Mouse (Mus musculus) heart, embryonic 12.5 days (tissue): Measurements from ENCODE around the gene Gm37240. TPM values are rescaled to one million over a fixed set of nuclear protein-coding genes. Genes with fewer than 3 reads are reported as not detected.

ENCODE experiments used
- ATAC-seq: fragments of 200-750 bp; cut with Nextera tagmentation; 2 replicates; pipeline ENCODE4 v1.8.0; 2017; ENCODE audit warnings: moderate TSS enrichment, moderate library complexity; ENCODE audit not compliant: insufficient number of reproducible peaks, low FRiP score
- H3K27ac ChIP-seq: fragments of 300-500 bp; sonication (generic); 2 replicates; pipeline ENCODE4 v1.5.1; 2016; ENCODE audit warnings: mild to moderate bottlenecking, moderate library complexity; ENCODE audit not compliant: poor library complexity, severe bottlenecking
- H3K27me3 ChIP-seq: fragments of 300-500 bp; sonication (generic); replicated peaks from 2 replicates; pipeline ENCODE4 v1.6.1; 2016; ENCODE audit warnings: mild to moderate bottlenecking, moderate library complexity
- H3K36me3 ChIP-seq: fragments of 300-500 bp; sonication (generic); 2 replicates; pipeline ENCODE4 v1.6.1; 2016; ENCODE audit warnings: mild to moderate bottlenecking, moderate library complexity
- H3K4me1 ChIP-seq: fragments of 300-500 bp; sonication (generic); replicated peaks from 2 replicates; pipeline ENCODE4 v1.6.1; 2016; ENCODE audit warnings: mild to moderate bottlenecking
- H3K4me2 ChIP-seq: fragments of 300-500 bp; sonication (generic); 2 replicates; pipeline ENCODE4 v1.6.1; 2016; ENCODE audit warnings: mild to moderate bottlenecking, moderate library complexity
- H3K4me3 ChIP-seq: fragments of 300-500 bp; sonication (generic); 2 replicates; pipeline ENCODE4 v1.5.1; 2016; ENCODE audit warnings: mild to moderate bottlenecking
- H3K9ac ChIP-seq: fragments of 300-500 bp; sonication (generic); 2 replicates; pipeline ENCODE4 v1.6.1; 2016; ENCODE audit warnings: mild to moderate bottlenecking, moderate library complexity
- H3K9me3 ChIP-seq: fragments of 300-500 bp; sonication (generic); replicated peaks from 2 replicates; pipeline ENCODE4 v1.6.1; 2016; ENCODE audit warnings: mild to moderate bottlenecking, moderate library complexity
- WGBS: fragments of 180-500 bp; shearing (Covaris S2); methylation state at CpG from one replicate; pipeline ENCODE4 v1.1.7; 2016; 5-methylcytosine and 5-hydroxymethylcytosine counted together
- polyA plus RNA-seq: library from polyadenylated mRNA; unstranded; fragments of >200 nt; fragmentation: Nextera tagmentation; extraction: Ambion mirVana; gene quantifications from 2 replicates; pipeline ENCODE4 v1.2.1, GENCODE M21; 2016

The Gm37240 gene
- polyA plus RNA-seq, 1 experiment from 2014 or later, result 4.6 TPM

DNA sequence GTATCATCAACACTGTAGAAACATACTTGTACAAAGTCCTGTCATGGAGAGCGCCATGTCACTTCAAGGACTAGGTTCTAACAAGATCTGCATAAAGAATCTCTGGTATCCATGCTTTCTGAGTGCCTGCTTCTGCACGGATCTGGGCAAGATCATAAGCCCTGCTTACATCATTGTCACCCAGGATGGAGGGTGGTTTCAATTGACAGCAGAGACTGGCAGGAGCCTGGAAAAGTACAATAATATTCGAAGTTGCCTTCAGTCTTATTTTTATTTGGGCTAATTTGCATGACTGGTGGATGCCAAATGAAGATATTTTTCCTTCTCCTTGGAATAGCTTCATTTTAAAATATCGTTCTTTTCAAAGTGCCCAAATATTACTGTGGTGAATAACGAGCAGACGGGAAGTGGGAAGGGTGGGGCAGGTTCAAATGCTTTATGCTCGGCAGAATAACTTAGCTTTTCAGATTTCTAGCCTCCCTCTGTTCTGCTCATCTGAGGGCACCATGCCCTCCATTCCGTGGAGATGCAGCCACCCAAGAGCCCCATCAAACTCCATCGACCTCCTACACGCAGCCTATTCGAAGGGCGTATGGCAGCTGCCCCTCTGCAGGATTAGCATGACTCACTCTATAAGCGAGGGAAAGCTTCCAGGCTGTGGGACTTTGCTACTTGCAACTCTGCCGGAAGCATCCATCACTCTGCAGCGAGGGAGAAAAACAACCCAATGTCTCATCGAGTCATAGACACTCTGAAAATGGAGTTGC is 518.8 kb downstream of the Gm37240 start:
- no peaks in the 10 kb centered on the region for H3K9me3 ChIP-seq
- 0 out of 2 replicates have a peak overlapping the region, but pooled peaks have one; percentile 1 for H3K4me2 ChIP-seq
- H3K27me3 ChIP-seq, result no peaks in the 10 kb centered on the region
- H3K4me1 ChIP-seq, result peaks cover 42% of the 10 kb centered on the region
- peak overlapping the region; percentile 54; the same call in 1 of the 2 replicates for H3K27ac ChIP-seq
- H3K4me3 ChIP-seq, result no peak overlapping the region
- H3K36me3 ChIP-seq, result no peaks in the 10 kb centered on the region
- no peak for ATAC-seq
- H3K9ac ChIP-seq, result no peak overlapping the region
- WGBS, result 65% methylated on average over 16 of the region's 16 CpGs

DNA sequence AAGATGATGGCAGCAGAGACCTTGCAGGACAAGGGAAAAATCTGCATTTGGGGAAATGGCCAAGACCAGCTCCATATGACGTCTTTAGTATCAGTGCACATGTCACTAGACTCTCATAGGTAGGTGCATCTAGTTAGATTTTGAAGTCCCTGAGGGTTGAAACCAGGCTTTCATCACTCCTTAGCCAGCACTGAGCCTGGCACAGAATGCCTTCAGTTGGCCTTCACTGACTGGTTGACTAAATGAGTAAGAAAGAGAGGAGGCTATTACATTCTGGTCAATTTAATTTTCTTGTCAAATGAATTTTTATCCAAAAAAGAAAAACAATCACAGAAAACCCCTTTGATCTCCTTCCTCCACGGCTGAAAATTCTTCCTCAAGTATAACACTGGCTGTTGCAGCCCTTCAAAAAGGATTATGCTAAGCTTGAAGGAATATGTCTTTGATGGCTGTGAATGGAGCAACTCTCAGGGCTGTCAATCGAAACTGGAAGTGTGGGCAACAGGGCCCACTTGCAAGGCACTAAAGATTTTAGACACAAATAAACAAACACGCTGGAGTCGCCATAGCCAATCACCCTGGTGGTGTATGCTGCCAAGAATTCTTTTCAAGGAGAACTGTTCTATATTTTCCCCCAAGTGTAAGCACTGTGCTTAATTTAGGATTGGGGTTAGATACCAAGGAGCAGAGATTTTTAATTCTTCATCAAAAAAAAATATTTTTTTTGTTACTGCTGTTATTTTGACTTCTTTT is 522.6 kb downstream of the Gm37240 start:
- Histone ChIP-seq H3K4me2 (no peak overlapping the region), H3K4me1 (peaks cover 29% of the 10 kb centered on the region), H3K36me3 (no peaks in the 10 kb centered on the region), H3K9me3 (no peaks in the 10 kb centered on the region), H3K27ac (no peak overlapping the region), H3K4me3 (no peak overlapping the region), H3K9ac (no peak overlapping the region), H3K27me3 (no peaks in the 10 kb centered on the region)
- WGBS, result 67% methylated on average over 5 of the region's 5 CpGs
- no peak for ATAC-seq

DNA sequence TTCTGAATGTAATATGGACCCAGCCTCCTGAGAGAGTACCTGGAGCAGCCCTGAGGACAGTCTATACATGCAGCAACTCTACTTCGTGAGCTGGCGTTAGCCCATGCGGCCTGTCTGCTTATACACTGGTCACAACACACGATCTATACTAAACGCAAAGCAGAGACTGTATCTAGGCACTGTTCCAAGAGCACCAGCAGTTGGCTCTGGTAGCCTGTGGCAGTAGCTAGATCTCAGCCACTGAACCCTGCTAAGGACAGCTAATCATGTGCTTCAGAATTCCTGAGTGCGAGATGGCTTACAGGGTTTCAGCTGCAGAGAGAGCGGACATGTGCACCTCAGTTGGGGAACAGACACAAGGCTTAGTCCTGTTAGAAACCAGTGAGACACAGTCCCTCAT is 524.4 kb downstream of the Gm37240 start:
- ATAC-seq, result no peak
- WGBS, result 56% methylated on average over 7 of the region's 7 CpGs
- Histone ChIP-seq H3K9me3 (no peaks in the 10 kb centered on the region), H3K4me2 (no peak overlapping the region), H3K36me3 (no peaks in the 10 kb centered on the region), H3K4me1 (peaks cover 10% of the 10 kb centered on the region), H3K4me3 (no peak overlapping the region), H3K27ac (peak overlapping the region; percentile 3; the same call in 1 of the 2 replicates), H3K27me3 (no peaks in the 10 kb centered on the region), H3K9ac (no peak overlapping the region)

DNA sequence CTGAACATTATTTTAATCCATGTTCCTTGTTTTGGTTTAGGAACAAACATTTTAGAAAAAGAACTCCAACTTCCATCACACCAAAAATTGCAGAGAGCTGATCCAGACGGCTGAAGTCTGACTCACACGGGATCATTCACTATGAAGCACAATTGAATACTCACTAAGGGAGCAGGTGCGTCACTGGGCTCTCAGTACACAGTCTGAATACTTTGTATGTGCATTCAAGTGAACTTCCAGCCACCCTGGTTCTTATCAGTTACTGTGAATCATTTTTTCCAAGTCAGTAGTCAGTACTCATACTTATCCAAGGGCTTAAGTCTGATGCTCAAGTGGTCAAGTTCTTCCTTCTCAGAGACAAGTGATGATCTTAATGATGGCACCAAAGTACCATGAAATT is 530.9 kb downstream of the Gm37240 start:
- H3K4me3 ChIP-seq, result no peak overlapping the region
- H3K4me2 ChIP-seq, result no peak overlapping the region
- H3K36me3 ChIP-seq, result no peaks in the 10 kb centered on the region
- H3K9me3 ChIP-seq, result no peaks in the 10 kb centered on the region
- no peaks in the 10 kb centered on the region for H3K27me3 ChIP-seq
- no peak overlapping the region for H3K27ac ChIP-seq
- WGBS, result 75% methylated on average over 3 of the region's 3 CpGs
- no peaks in the 10 kb centered on the region; the same call in 1 of the 2 replicates for H3K4me1 ChIP-seq
- ATAC-seq, result no peak
- H3K9ac ChIP-seq, result no peak overlapping the region

DNA sequence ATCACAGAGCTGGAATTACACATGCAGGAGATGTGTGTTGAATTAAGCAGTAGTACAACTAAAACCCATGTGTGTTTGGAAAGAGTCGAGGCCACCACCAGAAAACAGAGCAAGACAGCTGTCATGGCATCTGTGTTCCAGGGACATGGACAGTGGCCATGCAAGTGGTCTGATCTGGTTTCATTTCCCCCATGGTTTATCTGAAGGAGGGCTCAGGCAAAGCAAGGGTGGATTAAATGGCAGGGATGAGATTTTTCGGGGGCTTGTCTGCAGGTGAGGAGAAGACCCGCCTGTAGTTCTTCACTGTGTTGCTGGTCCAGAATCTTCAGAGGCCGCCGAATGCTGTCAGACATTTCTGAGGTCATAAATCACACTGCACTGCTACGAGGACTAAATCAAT is 539.3 kb downstream of the Gm37240 start:
- Histone ChIP-seq H3K27me3 (no peaks in the 10 kb centered on the region), H3K4me1 (no peaks in the 10 kb centered on the region), H3K9ac (no peak overlapping the region), H3K4me2 (no peak overlapping the region), H3K9me3 (no peaks in the 10 kb centered on the region), H3K36me3 (no peaks in the 10 kb centered on the region), H3K27ac (no peak overlapping the region), H3K4me3 (no peak overlapping the region)
- ATAC-seq, result no peak
- WGBS, result 74% methylated on average over 6 of the region's 6 CpGs

DNA sequence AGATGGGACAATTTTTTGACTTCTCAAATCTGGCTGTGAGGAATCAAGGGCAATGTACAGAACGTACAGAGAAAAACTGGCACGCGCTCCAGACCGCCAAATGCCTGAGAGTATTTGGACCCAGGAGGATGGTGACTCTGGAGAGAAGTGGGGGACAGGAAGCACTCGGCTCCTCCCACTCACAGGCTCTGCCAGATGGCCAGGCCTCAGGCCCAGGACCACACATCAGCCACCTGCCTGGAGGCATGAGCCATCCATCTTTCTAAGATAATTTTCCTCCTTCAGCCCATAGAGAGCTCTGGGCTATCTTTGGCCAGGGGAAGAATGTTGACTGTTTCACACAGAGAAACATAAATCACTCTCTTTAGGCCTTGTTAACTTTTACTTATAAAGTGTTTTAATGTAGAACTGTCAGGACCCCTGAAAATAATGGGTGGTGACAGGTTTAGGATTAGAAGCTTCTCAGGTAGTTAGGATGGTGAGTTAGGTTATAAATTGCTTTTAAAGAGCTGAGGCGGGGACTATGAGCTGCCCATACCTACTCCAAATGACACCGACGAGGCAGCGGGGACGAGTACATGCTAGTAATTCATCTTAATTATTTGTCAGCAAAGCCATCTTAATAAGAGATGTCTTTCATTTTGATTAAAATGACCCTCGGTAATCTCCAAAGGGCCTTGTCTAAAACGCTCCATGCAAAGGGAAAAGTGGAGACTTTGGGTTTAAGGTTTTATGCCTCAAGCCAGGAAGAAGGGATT is 546.0 kb downstream of the Gm37240 start:
- Histone ChIP-seq H3K36me3 (no peaks in the 10 kb centered on the region), H3K4me1 (peaks cover 26% of the 10 kb centered on the region), H3K27ac (0 out of 2 replicates have a peak overlapping the region, but pooled peaks have one; percentile 14), H3K9me3 (no peaks in the 10 kb centered on the region), H3K27me3 (no peaks in the 10 kb centered on the region), H3K4me3 (no peak overlapping the region), H3K9ac (no peak overlapping the region), H3K4me2 (no peak overlapping the region)
- WGBS, result 68% methylated on average over 12 of the region's 12 CpGs
- ATAC-seq, result no peak

DNA sequence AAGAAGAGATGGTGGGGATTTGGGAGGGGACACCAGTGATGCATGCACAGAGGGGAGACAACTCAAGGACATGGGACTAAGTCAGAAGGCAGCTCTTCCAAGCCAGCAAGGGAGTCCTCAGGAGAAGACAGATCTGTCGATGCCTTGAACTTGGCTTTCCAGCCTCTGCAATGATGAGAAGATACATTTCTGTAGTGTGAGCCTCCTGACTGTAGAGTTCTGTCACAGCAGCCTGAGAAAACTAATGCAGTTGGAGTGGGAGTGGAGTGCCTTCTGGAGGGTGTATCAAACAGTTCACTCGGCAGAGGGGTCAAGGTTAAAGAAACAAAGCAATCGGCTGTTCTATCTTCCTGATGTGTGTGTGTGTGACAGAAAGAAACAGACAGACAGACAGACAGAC is 546.8 kb downstream of the Gm37240 start:
- 38% methylated on average over 3 of the region's 3 CpGs for WGBS

DNA sequence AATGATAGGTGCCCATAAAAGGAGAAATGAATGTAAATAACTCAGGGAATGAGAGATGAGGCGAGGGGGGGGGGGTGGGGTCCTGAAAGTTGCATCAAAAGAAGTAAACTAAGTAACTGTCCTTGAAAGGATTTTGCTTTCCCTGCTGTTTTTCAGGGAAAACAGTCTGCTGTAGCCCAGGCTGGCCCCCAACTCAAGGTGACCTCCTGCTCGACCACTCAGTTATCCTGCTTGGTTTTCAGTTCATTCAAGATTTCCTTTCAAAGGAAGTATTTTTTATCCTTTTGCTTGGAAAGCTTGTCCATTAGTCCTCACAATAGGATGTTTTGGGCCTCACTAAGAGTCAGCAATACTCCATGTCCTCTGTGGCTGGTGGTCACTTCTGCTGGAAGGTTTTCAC is 547.4 kb downstream of the Gm37240 start:
- Histone ChIP-seq H3K4me3 (no peak overlapping the region), H3K9me3 (no peaks in the 10 kb centered on the region), H3K27me3 (no peaks in the 10 kb centered on the region), H3K36me3 (no peaks in the 10 kb centered on the region), H3K4me1 (peaks cover 26% of the 10 kb centered on the region), H3K4me2 (no peak overlapping the region), H3K9ac (no peak overlapping the region), H3K27ac (0 out of 2 replicates have a peak overlapping the region, but pooled peaks have one; percentile 17)
- ATAC-seq, result no peak
- 75% methylated on average over 2 of the region's 2 CpGs for WGBS

More for the DNA sequence above, 546.8 kb downstream of the Gm37240 start:
- Histone ChIP-seq H3K4me1 (peaks cover 26% of the 10 kb centered on the region), H3K9ac (no peak overlapping the region), H3K4me3 (no peak overlapping the region), H3K36me3 (no peaks in the 10 kb centered on the region), H3K27me3 (no peaks in the 10 kb centered on the region), H3K4me2 (no peak overlapping the region), H3K27ac (0 out of 2 replicates have a peak overlapping the region, but pooled peaks have one; percentile 17), H3K9me3 (no peaks in the 10 kb centered on the region)
- ATAC-seq, result no peak

DNA sequence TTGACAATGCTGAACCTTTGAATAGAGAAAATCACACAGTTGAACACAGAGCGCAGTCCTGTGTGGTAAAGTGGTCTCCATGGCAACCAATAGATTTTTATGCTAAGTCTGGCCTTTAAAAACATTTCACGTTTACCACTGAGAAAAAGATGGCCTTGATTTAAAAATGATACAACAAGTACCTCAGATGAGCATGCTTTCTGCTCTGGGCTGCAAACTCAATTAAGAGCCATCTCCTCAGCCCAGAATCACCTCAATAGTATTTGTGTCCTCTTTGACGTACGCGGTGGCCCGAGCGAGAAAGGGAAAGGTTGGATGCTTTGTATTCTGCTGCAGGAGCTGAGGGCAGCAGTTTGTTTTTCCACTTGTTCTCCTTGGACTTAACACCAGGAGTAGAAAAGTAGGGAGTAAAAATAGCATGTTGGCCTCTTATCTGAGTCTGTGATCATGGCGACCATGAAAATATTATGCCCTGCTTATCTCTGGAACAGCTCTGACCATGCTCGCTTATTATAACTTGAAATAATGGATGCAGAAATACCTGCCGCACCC is 548.0 kb downstream of the Gm37240 start:
- Histone ChIP-seq H3K27me3 (no peaks in the 10 kb centered on the region), H3K9me3 (no peaks in the 10 kb centered on the region), H3K27ac (no peak overlapping the region), H3K4me2 (peak overlapping the region; percentile 6; the same call in 1 of the 2 replicates), H3K4me3 (no peak overlapping the region), H3K4me1 (peaks cover 26% of the 10 kb centered on the region), H3K9ac (no peak overlapping the region), H3K36me3 (no peaks in the 10 kb centered on the region)
- ATAC-seq, result no peak
- WGBS, result 53% methylated on average over 10 of the region's 10 CpGs

DNA sequence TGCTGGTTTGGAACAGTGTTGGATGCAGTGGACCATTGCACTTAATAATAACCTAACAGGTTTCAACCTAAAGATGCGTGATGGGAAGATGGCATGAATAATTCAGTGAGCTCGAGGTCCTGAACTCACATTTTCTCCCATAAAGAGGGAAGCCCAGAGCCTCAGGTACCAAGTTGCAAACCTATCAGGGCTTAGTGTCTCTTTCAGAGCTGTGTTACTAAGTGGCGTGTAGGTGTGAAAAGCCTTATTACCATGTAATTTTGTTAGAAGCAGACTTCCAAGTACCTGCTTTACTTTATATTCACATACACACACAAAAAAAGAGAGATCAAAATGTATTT is 548.6 kb downstream of the Gm37240 start:
- 82% methylated on average over 3 of the region's 3 CpGs for WGBS
- H3K9ac ChIP-seq, result no peak overlapping the region
- H3K4me2 ChIP-seq, result no peak overlapping the region
- H3K27me3 ChIP-seq, result no peaks in the 10 kb centered on the region
- H3K36me3 ChIP-seq, result no peaks in the 10 kb centered on the region
- H3K27ac ChIP-seq, result no peak overlapping the region
- no peak for ATAC-seq
- H3K4me1 ChIP-seq, result peaks cover 26% of the 10 kb centered on the region
- no peak overlapping the region for H3K4me3 ChIP-seq
- no peaks in the 10 kb centered on the region for H3K9me3 ChIP-seq
